In the genomic region with DNA sequence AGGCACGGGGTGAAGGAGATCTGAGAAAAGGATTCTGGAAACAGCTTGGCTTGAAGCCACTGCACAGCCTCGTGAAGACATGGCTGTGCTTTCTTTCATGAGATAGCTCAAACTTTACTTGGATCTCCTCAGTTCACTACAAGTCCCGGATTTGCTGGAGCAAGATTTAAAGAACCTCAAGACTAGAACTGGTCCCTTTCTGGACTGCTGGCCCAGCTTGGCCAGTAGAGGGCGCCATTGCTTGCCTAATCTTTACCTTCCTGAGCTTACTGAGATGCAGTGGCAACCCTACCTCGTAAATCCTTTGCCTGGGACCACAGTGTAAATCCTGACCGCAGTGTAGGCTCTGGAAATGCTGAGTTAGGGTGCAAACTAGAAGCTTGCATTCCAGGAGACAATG, we compare ENCODE assay signal across 10 mouse cellular contexts. TPM values are rescaled to one million over a fixed set of nuclear protein-coding genes. Genes with fewer than 3 reads are reported as not detected.
DNase-seq lines count a peak whose midpoint lies in the region; ATAC-seq lines count a peak whose summit lies in the region.
"Had no signal": no experiment of that assay in that cellular context is flagged by ENCODE, and none has a peak within 500 bp of the region (broad histone marks: within the 10 kb centered on the region; RNA-seq: fewer than 3 reads in every experiment).

No protein-coding gene starts in this region.

- H3K4me2 ChIP-seq in hindbrain, embryonic 13.5 days = no peak overlapping the region
- no peak overlapping the region for H3K4me2 ChIP-seq in midbrain, embryonic 13.5 days (replicated peaks)
- H3K4me2 ChIP-seq: embryonic facial prominence, embryonic 12.5 days had no signal

- no peak overlapping the region for H3K27ac ChIP-seq in hindbrain, embryonic 10.5 days
- no peak overlapping the region for H3K27ac ChIP-seq in hindbrain, embryonic 13.5 days
- H3K27ac ChIP-seq in midbrain, embryonic 13.5 days = no peak overlapping the region
- H3K27ac ChIP-seq: embryonic facial prominence, embryonic 12.5 days had no signal

- no peak overlapping the region for H3K4me3 ChIP-seq in hindbrain, embryonic 10.5 days
- no peak overlapping the region for H3K4me3 ChIP-seq in hindbrain, embryonic 13.5 days
- H3K4me3 ChIP-seq in midbrain, embryonic 13.5 days (replicated peaks) = no peak overlapping the region
- H3K4me3 ChIP-seq: embryonic facial prominence, embryonic 12.5 days; myocyte had no signal

- H3K27me3 ChIP-seq in hindbrain, embryonic 10.5 days (ENCODE audit: insufficient read depth, poor library complexity, severe bottlenecking) = no peaks in the 10 kb centered on the region
- 0 out of 2 replicates have a peak, but pooled peaks cover 3% of the 10 kb centered on the region for H3K27me3 ChIP-seq in hindbrain, embryonic 13.5 days
- H3K27me3 ChIP-seq in midbrain, embryonic 13.5 days = no peaks in the 10 kb centered on the region
- H3K27me3 ChIP-seq: embryonic facial prominence, embryonic 12.5 days had no signal

- no peak overlapping the region for H3K9ac ChIP-seq in hindbrain, embryonic 13.5 days
- H3K9ac ChIP-seq in midbrain, embryonic 13.5 days (replicated peaks) = no peak overlapping the region
- H3K9ac ChIP-seq: embryonic facial prominence, embryonic 12.5 days had no signal

- H3K9me3 ChIP-seq in hindbrain, embryonic 10.5 days = no peaks in the 10 kb centered on the region
- no peaks in the 10 kb centered on the region for H3K9me3 ChIP-seq in hindbrain, embryonic 13.5 days
- H3K9me3 ChIP-seq in midbrain, embryonic 13.5 days = no peaks in the 10 kb centered on the region
- H3K9me3 ChIP-seq: embryonic facial prominence, embryonic 12.5 days had no signal

- H3K4me1 ChIP-seq in hindbrain, embryonic 10.5 days (replicated peaks) = 0 out of 2 replicates have a peak, but pooled peaks cover 3% of the 10 kb centered on the region
- no peaks in the 10 kb centered on the region for H3K4me1 ChIP-seq in hindbrain, embryonic 13.5 days (replicated peaks)
- H3K4me1 ChIP-seq in midbrain, embryonic 13.5 days (replicated peaks) = no peaks in the 10 kb centered on the region
- H3K4me1 ChIP-seq: embryonic facial prominence, embryonic 12.5 days had no signal

- WGBS in hindbrain, embryonic 10.5 days = 32% methylated on average over 6 of the region's 6 CpGs
- WGBS in hindbrain, embryonic 13.5 days = 30% methylated on average over 6 of the region's 6 CpGs
- 30% methylated on average over 6 of the region's 6 CpGs for WGBS in midbrain, embryonic 13.5 days

- H3K36me3 ChIP-seq in hindbrain, embryonic 10.5 days = no peaks in the 10 kb centered on the region
- no peaks in the 10 kb centered on the region for H3K36me3 ChIP-seq in hindbrain, embryonic 13.5 days
- no peaks in the 10 kb centered on the region for H3K36me3 ChIP-seq in midbrain, embryonic 13.5 days
- H3K36me3 ChIP-seq: embryonic facial prominence, embryonic 12.5 days had no signal

- no peak for ATAC-seq in hindbrain, embryonic 13.5 days (ENCODE audit: low FRiP score)
- ATAC-seq in midbrain, embryonic 13.5 days = peak; percentile 58; the same call in 1 of the 2 replicates

- peak; percentile 72 for DNase-seq in hindbrain, embryonic 10.5 days (ENCODE audit: low spot score)
- peak; percentile 49 for DNase-seq in adrenal gland, adult 2 months
- peak; percentile 73 for DNase-seq in embryo, embryonic 11 days
- DNase-seq in heart, postnatal 4 days = peak; percentile 78
- peak; percentile 47 for DNase-seq in left cerebral cortex, adult 11 months (ENCODE audit: low spot score)
- peak; percentile 48 to 83 for DNase-seq in spleen, postnatal 4 days (ENCODE audit: low spot score in 2 of 2)

RNA-seq across cellular contexts. Expression of a gene that starts 6.7 kb away (rescaled TPM):
- polyA plus RNA-seq in hindbrain, embryonic 10.5 days (2016; fragmentation: Nextera tagmentation; extraction: Ambion mirVana) = 0.02 TPM in 1 of 2 replicates, not detected in the other
- not detected in 2 replicates for polyA plus RNA-seq in hindbrain, embryonic 13.5 days (2015; fragmentation: Nextera tagmentation; extraction: Ambion mirVana)
- total RNA-seq in adrenal gland, adult 2 months (2021) = not detected
- not detected in 2 replicates for polyA plus RNA-seq in adrenal gland, adult 2 months (2012; rRNA removed)
- total RNA-seq in heart, postnatal 4 days (2021) = under 1 TPM; 0.05 to 0.12 TPM
- 0.04 TPM in 1 of 2 replicates, not detected in the other for polyA plus RNA-seq in midbrain, embryonic 13.5 days (2015; fragmentation: Nextera tagmentation; extraction: Ambion mirVana)
- polyA plus RNA-seq: embryonic facial prominence, embryonic 12.5 days had no signal

RNA-seq across cellular contexts. Expression of a gene that starts 15.0 kb away (rescaled TPM):
- polyA plus RNA-seq in hindbrain, embryonic 10.5 days (2016; fragmentation: Nextera tagmentation; extraction: Ambion mirVana) = 0.18 TPM in 1 of 2 replicates, not detected in the other
- not detected in 2 replicates for polyA plus RNA-seq in hindbrain, embryonic 13.5 days (2015; fragmentation: Nextera tagmentation; extraction: Ambion mirVana)
- under 1 TPM in 1 of 2 experiments, not detected in 1; 0.69 TPM for total RNA-seq in adrenal gland, adult 2 months (2021)
- polyA plus RNA-seq in adrenal gland, adult 2 months (2012; rRNA removed) = 0.43 and 1.2 TPM in 2 replicates
- not detected for total RNA-seq in heart, postnatal 4 days (2021)
- polyA plus RNA-seq in midbrain, embryonic 13.5 days (2015; fragmentation: Nextera tagmentation; extraction: Ambion mirVana) = not detected in 2 replicates
- polyA plus RNA-seq: embryonic facial prominence, embryonic 12.5 days; myocyte had no signal

RNA-seq across cellular contexts. Expression of a gene that starts 23.4 kb away (rescaled TPM):
- 0.27 and 0.56 TPM in 2 replicates for polyA plus RNA-seq in hindbrain, embryonic 10.5 days (2016; fragmentation: Nextera tagmentation; extraction: Ambion mirVana)
- 0.39 and 0.62 TPM in 2 replicates for polyA plus RNA-seq in hindbrain, embryonic 13.5 days (2015; fragmentation: Nextera tagmentation; extraction: Ambion mirVana)
- total RNA-seq in adrenal gland, adult 2 months (2021) = 1 to 10 TPM in 1 of 2 experiments, under 1 TPM in 1; 0.49 to 1.4 TPM
- 3.2 and 5.7 TPM in 2 replicates for polyA plus RNA-seq in adrenal gland, adult 2 months (2012; rRNA removed)
- 1 to 10 TPM; 9.2 to 9.3 TPM for total RNA-seq in heart, postnatal 4 days (2021)
- polyA plus RNA-seq in midbrain, embryonic 13.5 days (2015; fragmentation: Nextera tagmentation; extraction: Ambion mirVana) = not detected in 2 replicates
- polyA plus RNA-seq: myocyte had no signal
